Mouse (Mus musculus): ENCODE data around the gene Tspan18.

DNA sequence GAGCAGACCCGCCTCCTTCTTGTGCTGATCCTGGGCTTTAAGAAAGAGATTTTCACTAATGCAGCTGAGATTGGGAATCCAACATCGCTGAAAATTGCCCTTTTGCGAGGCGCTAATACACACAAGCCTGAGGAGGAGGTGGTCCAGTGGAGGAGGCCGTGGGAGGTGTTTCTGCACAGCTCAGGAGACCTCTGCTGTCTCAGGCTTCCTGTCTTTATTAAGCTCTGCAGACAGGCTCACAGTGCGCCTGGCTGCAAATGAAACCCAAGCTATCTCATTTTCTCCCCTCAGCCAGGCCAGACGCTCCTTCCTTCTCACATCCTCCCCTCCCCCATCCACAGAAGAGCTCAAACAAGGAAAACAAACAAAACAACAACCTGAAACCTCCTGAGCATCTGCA is 9.6 kb downstream of the Tspan18 start:
- TF ChIP-seq CTCF (IDR thresholded peaks at IDR 0.05) (no peak), POLR2A (IDR thresholded peaks at IDR 0.05; ENCODE audit: insufficient read depth, low read depth, low read length) (no peak), EP300 (IDR thresholded peaks at IDR 0.05; ENCODE audit: insufficient read depth, low read depth, low read length) (no peak)

Measured in heart, adult 2 months (tissue).